8 mouse cellular contexts compared by ENCODE assay signal in the genomic region with DNA sequence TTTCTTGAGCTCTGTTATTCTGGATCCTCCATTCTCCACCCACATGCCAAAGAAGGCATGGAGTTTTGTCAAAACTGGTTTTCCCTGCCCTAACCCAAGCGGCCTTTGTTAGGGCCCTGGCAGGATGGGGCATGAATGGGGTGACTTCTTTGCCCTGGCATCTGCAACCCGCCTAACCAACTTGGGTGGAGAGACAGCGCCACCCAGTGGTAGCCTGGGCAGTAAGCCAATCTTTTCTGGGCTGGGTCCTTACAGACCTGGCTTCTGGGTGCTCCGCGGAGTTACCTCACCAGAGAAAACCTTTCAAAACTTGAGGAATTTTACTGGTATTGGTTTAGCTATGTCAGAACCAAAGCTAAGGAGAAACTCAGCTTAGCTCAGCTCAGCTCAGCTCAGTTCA. TPM values are rescaled to one million over a fixed set of nuclear protein-coding genes. Genes with fewer than 3 reads are reported as not detected.
A peak's percentile ranks its signal among the peaks of the same experiment; 100 is the strongest.
DNase-seq lines count a peak whose midpoint lies in the region; ATAC-seq and TF ChIP-seq lines count a peak whose summit lies in the region.

No protein-coding gene starts in this region.

- peak; percentile 80 to 86 for DNase-seq in adrenal gland, postnatal 36 days
- peak; percentile 77 for DNase-seq in embryonic facial prominence, embryonic 14.5 days (ENCODE audit: low spot score)
- peak; percentile 76 for DNase-seq in hindbrain, embryonic 10.5 days (ENCODE audit: low spot score)
- peak; percentile 55 to 74 for DNase-seq in layer of hippocampus, adult 2 months (ENCODE audit: low spot score in 2 of 2)
- peak; percentile 72 for DNase-seq in lung, postnatal 36 days
- peak; percentile 81 for DNase-seq in retina, postnatal 1 day
- DNase-seq in urinary bladder, adult 2 months (ENCODE audit: low spot score): peak; percentile 60

- no peak overlapping the region for H3K27ac ChIP-seq in embryonic facial prominence, embryonic 14.5 days (replicated peaks; ENCODE audit: low read depth, low read length)
- H3K27ac ChIP-seq in hindbrain, embryonic 10.5 days: peak overlapping the region; percentile 78
- no peak overlapping the region for H3K27ac ChIP-seq in layer of hippocampus, adult 2 months

- no peaks in the 10 kb centered on the region for H3K36me3 ChIP-seq in E14TG2a.4 (ENCODE audit: insufficient read depth, low read length)
- H3K36me3 ChIP-seq in embryonic facial prominence, embryonic 14.5 days (ENCODE audit: control insufficient read depth, insufficient read depth, low read length): no peaks in the 10 kb centered on the region
- no peaks in the 10 kb centered on the region for H3K36me3 ChIP-seq in hindbrain, embryonic 10.5 days

- no peak overlapping the region for H3K4me2 ChIP-seq in embryonic facial prominence, embryonic 14.5 days (ENCODE audit: low read depth, low read length)

- H3K9ac ChIP-seq in embryonic facial prominence, embryonic 14.5 days (ENCODE audit: low read depth, low read length): no peak overlapping the region

- ATAC-seq in embryonic facial prominence, embryonic 14.5 days (ENCODE audit: low read depth): peak; percentile 81

- H3K9me3 ChIP-seq in E14TG2a.4 (ENCODE audit: low read length): no peaks in the 10 kb centered on the region
- H3K9me3 ChIP-seq in embryonic facial prominence, embryonic 14.5 days (ENCODE audit: control insufficient read depth, low read length): no peaks in the 10 kb centered on the region
- no peaks in the 10 kb centered on the region for H3K9me3 ChIP-seq in hindbrain, embryonic 10.5 days

- H3K27me3 ChIP-seq in E14TG2a.4 (ENCODE audit: insufficient read depth, low read length): peaks cover 66% of the 10 kb centered on the region
- H3K27me3 ChIP-seq in embryonic facial prominence, embryonic 14.5 days (replicated peaks; ENCODE audit: control insufficient read depth, insufficient read depth, low read length): peaks cover 8% of the 10 kb centered on the region
- peaks cover 98% of the 10 kb centered on the region for H3K27me3 ChIP-seq in hindbrain, embryonic 10.5 days (ENCODE audit: insufficient read depth, poor library complexity, severe bottlenecking)

- peaks cover 19% of the 10 kb centered on the region for H3K4me1 ChIP-seq in E14TG2a.4 (replicated peaks; ENCODE audit: low read depth, low read length)
- no peaks in the 10 kb centered on the region for H3K4me1 ChIP-seq in embryonic facial prominence, embryonic 14.5 days (ENCODE audit: control insufficient read depth, insufficient read depth, low read length)
- peaks cover 49% of the 10 kb centered on the region for H3K4me1 ChIP-seq in hindbrain, embryonic 10.5 days (replicated peaks)

- H3K4me3 ChIP-seq in E14TG2a.4 (replicated peaks; ENCODE audit: low read length): no peak overlapping the region
- no peak overlapping the region for H3K4me3 ChIP-seq in embryonic facial prominence, embryonic 14.5 days (ENCODE audit: low read depth, low read length)
- H3K4me3 ChIP-seq in hindbrain, embryonic 10.5 days: no peak overlapping the region
- no peak overlapping the region for H3K4me3 ChIP-seq in layer of hippocampus, adult 2 months

- TF ChIP-seq CTCF in E14TG2a.4 (conservative IDR thresholded peaks at IDR 0.05; ENCODE audit: low read length): peak; percentile 59
- TF ChIP-seq CTCF in layer of hippocampus, adult 2 months (conservative IDR thresholded peaks at IDR 0.05): peak; percentile 87

- 12% methylated on average over 5 of the region's 5 CpGs for WGBS in embryonic facial prominence, embryonic 14.5 days
- 16% methylated on average over 5 of the region's 5 CpGs for WGBS in hindbrain, embryonic 10.5 days

RNA-seq across cellular contexts. Expression of gene Pja1, which starts 51.8 kb away (rescaled TPM):
- 100 to 1,000 TPM; 116 to 170 TPM for total RNA-seq in adrenal gland, postnatal 36 days (2021)
- 158 and 175 TPM in 2 replicates for polyA plus RNA-seq in embryonic facial prominence, embryonic 14.5 days (2014; fragmentation: Nextera tagmentation; extraction: Ambion mirVana)
- polyA plus RNA-seq in hindbrain, embryonic 10.5 days (2016; fragmentation: Nextera tagmentation; extraction: Ambion mirVana): 188 and 192 TPM in 2 replicates
- 100 to 1,000 TPM; 203 to 207 TPM for total RNA-seq in layer of hippocampus, adult 2 months (2021)
- polyA plus RNA-seq in urinary bladder, adult 2 months (2012; rRNA removed): 67.9 and 70.6 TPM in 2 replicates
